8 mouse cellular contexts compared by ENCODE assay signal in the genomic region with DNA sequence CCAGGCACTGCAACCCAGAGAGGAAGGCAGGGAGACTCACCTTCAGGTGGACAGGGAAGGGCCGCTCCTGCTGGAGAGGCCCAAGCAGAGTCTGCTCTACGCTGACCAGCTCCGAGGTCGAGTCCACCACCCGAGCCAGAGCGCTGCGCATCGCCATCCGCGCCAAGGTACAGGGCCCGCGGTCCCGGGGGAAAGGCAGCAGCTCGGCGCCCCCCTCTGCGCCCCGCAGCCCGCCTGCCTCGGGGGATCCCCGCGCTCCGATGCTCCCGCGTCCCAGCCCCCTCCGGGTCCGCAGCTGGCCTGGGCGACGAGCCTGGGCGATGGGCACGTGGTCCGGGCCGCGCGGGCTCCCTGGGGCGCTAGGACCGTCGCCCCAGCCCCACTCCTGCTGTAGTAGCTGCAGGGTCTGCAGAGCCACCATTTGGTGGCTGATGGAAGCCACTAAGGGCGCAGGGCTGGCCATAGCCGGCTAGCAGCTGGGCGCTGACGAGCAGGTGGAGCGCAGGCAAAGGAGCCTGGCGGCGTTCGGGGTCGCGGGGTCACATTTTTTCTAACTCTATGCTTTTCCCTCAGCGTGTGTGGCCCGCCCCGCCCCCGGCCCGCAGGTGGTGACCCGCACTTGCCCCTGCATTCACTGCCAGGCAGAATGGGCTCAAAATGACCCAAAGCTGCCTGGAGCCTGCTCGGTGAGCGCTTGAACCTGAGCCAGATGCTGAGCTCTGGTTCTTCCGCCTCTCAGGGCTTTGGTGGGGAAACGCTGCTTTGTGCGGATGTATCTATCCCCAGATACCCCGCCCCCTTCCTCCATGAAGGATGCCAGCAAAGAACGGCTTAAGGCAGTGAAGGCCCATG. TPM values are rescaled to one million over a fixed set of nuclear protein-coding genes. Genes with fewer than 3 reads are reported as not detected.
DNase-seq lines count a peak whose midpoint lies in the region; ATAC-seq and TF ChIP-seq lines count a peak whose summit lies in the region.

A gene (plus strand): TSS at position 102 of the 852 bp plus-strand sequence.
A gene (minus strand): TSS at position 560 of the 852 bp plus-strand sequence.

- intact Hi-C loops in gastrocnemius, adult 2 months (cut with DNase I), result no loop called here
- intact Hi-C loops in left cerebral cortex, postnatal 25 days (cut with DNase I), result no loop called here

- H3K4me1 ChIP-seq in midbrain, embryonic 15.5 days, result peaks cover 16% of the 10 kb centered on the region
- H3K4me1 ChIP-seq in thymus, adult 2 months (replicated peaks; ENCODE audit: control insufficient read depth, insufficient read depth, low read length), result peaks cover 6% of the 10 kb centered on the region

- H3K36me3 ChIP-seq in midbrain, embryonic 15.5 days (replicated peaks), result no peaks in the 10 kb centered on the region
- H3K36me3 ChIP-seq in thymus, adult 2 months (ENCODE audit: control insufficient read depth, insufficient read depth, low read length), result no peaks in the 10 kb centered on the region

- DNase-seq in gastrocnemius, adult 2 months, result peak; percentile 23
- no peak for DNase-seq in gastrocnemius, adult 8-10 months (ENCODE audit: low spot score in 2 of 2)
- peak; percentile 5 for DNase-seq in cerebellum, adult 9-11 months
- DNase-seq in frontal cortex, postnatal 10 days (ENCODE audit: low spot score in 2 of 2), result peak; percentile 25 to 32
- DNase-seq in induced T-regulatory cell, adult 2 months (ENCODE audit: low read depth), result peak; percentile 46
- peak; percentile 9 to 25 for DNase-seq in left cerebral cortex, postnatal 25 days (ENCODE audit: low spot score in 2 of 2)
- peak; percentile 72 for DNase-seq in thymus, adult 2 months

- no peaks in the 10 kb centered on the region for H3K9me3 ChIP-seq in midbrain, embryonic 15.5 days

- TF ChIP-seq CTCF in gastrocnemius, adult 2 months (IDR thresholded peaks at IDR 0.05), result no peak
- no peak for TF ChIP-seq CTCF in thymus, adult 2 months (IDR thresholded peaks at IDR 0.05; ENCODE audit: borderline replicate concordance, control insufficient read depth, extremely low read depth, insufficient read depth, low read length, poor library complexity)

- peak within 1 kb of the TSS; percentile 66 for H3K9ac ChIP-seq in midbrain, embryonic 15.5 days

- H3K4me3 ChIP-seq in gastrocnemius, adult 2 months, result peak within 1 kb of the TSS; percentile 73
- peak within 1 kb of the TSS; percentile 53 for H3K4me3 ChIP-seq in midbrain, embryonic 15.5 days
- peak within 1 kb of the TSS; percentile 84 for H3K4me3 ChIP-seq in thymus, adult 2 months (ENCODE audit: control insufficient read depth, insufficient read depth, low read length)

- H3K27ac ChIP-seq in gastrocnemius, adult 2 months, result peak within 1 kb of the TSS; percentile 38; the same call in 1 of the 2 replicates
- peak within 1 kb of the TSS; percentile 48; the same call in 1 of the 2 replicates for H3K27ac ChIP-seq in midbrain, embryonic 15.5 days
- no peak within 1 kb of the TSS for H3K27ac ChIP-seq in thymus, adult 2 months (ENCODE audit: control insufficient read depth, insufficient read depth, low read length)

- peak within 1 kb of the TSS; percentile 91 for H3K4me2 ChIP-seq in midbrain, embryonic 15.5 days

- under 1% methylated on average over 59 of the region's 60 CpGs for WGBS in midbrain, embryonic 15.5 days
- WGBS in thymus, adult 2 months, result 2% methylated on average over 60 of the region's 60 CpGs

- H3K27me3 ChIP-seq in midbrain, embryonic 15.5 days (replicated peaks), result no peaks in the 10 kb centered on the region
- no peaks in the 10 kb centered on the region; the same call in 1 of the 2 replicates for H3K27me3 ChIP-seq in thymus, adult 2 months (ENCODE audit: control insufficient read depth, insufficient read depth, low read length)

- peak; percentile 89 for ATAC-seq in midbrain, embryonic 15.5 days (replicated peaks)

- no peak for TF ChIP-seq POLR2A in thymus, adult 2 months (IDR thresholded peaks at IDR 0.05; ENCODE audit: control insufficient read depth, extremely low read depth, insufficient read depth, low read length, poor library complexity)

RNA-seq across cellular contexts. Expression of the first gene that starts in this region (rescaled TPM):
- 1 to 10 TPM; 4.2 to 6.4 TPM for total RNA-seq in gastrocnemius, adult 2 months (2021)
- total RNA-seq in gastrocnemius, adult 8-10 months (2022), result 1 to 10 TPM; 3.8 to 6.5 (median 4.5) TPM
- 10 to 100 TPM; 10.1 to 11.6 TPM for total RNA-seq in left cerebral cortex, postnatal 25 days (2021)
- polyA plus RNA-seq in midbrain, embryonic 15.5 days (2015; fragmentation: Nextera tagmentation; extraction: Ambion mirVana), result 23.0 and 23.2 TPM in 2 replicates
- 11.3 and 11.8 TPM in 2 replicates for polyA plus RNA-seq in thymus, adult 2 months (2012; rRNA removed)

RNA-seq across cellular contexts. Expression of the second gene that starts in this region (rescaled TPM):
- total RNA-seq in gastrocnemius, adult 2 months (2021), result not detected
- total RNA-seq in gastrocnemius, adult 8-10 months (2022), result not detected
- total RNA-seq in left cerebral cortex, postnatal 25 days (2021), result 1 to 10 TPM; 6.2 to 7.5 TPM
- 12.9 and 14.7 TPM in 2 replicates for polyA plus RNA-seq in midbrain, embryonic 15.5 days (2015; fragmentation: Nextera tagmentation; extraction: Ambion mirVana)
- polyA plus RNA-seq in thymus, adult 2 months (2012; rRNA removed), result 4.1 and 4.7 TPM in 2 replicates

Comparison
In these comparisons a context has a peak if more than half of its experiments do, and no peak if none do; other contexts are left out.
1. RNA of the second gene that starts in this region (total RNA-seq): 6.2 to 7.5 TPM in left cerebral cortex, postnatal 25 days; not detected in gastrocnemius, adult 2 months and not detected in gastrocnemius, adult 8-10 months; every median in the first group is over 4 times any median in the second.
2. DNase-seq: peak in gastrocnemius, adult 2 months (single experiment), cerebellum, adult 9-11 months (single experiment), frontal cortex, postnatal 10 days (2 of 2), induced T-regulatory cell, adult 2 months (single experiment), left cerebral cortex, postnatal 25 days (2 of 2) and thymus, adult 2 months (single experiment); none in gastrocnemius, adult 8-10 months (0 of 2).
3. Peak in every context shown above with its lines, with median percentiles within 50 percentile points of each other: H3K4me3 ChIP-seq.